Mouse (Mus musculus): ENCODE data around the gene Zp3.

DNA sequence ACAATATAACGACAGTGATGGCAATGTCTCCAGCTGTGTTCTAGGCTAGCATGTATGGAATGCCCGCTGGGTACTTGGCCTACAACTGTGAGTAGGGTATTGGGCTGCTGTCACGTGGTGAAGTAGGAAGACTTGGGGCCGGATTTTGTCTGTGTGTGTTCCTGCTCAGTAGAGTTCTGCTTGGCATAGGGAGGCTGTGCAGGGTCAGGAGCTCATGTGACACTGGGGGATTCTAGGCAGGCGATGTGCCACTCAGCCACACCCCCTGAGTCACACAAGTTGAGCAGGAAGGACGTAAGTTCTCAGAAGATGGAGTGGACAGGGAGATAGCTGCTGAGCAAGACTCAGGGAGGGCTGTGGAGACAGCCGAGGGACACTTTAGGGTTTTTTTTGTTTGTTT, 27.8 kb downstream of the Zp3 start:
- TF ChIP-seq EP300 (IDR thresholded peaks at IDR 0.05; ENCODE audit: low read depth) = no peak
- no peak for TF ChIP-seq CTCF (IDR thresholded peaks at IDR 0.05; ENCODE audit: low read depth)
